Mouse (Mus musculus): ENCODE data around the gene Gm13693.

GRCm38 (mm10) chr2:83929478-83930088, 31.7 kb upstream of the Gm13693 start:
- TF ChIP-seq POLR2A (IDR thresholded peaks at IDR 0.05; ENCODE audit: insufficient read length, low read depth) (no peak), USF1 (IDR thresholded peaks at IDR 0.05; ENCODE audit: low read depth) (no peak), MAX (IDR thresholded peaks at IDR 0.05; ENCODE audit: low read depth) (no peak), REST (IDR thresholded peaks at IDR 0.05; ENCODE audit: insufficient read depth, insufficient read length) (no peak), TCF12 (IDR thresholded peaks at IDR 0.05; ENCODE audit: insufficient read depth, poor library complexity, severe bottlenecking) (no peak), MYOD1 (IDR thresholded peaks at IDR 0.05; ENCODE audit: control insufficient read depth in 1 of 3, insufficient read length in 2 of 3, low read depth in 2 of 3) (no peak), MYOG (IDR thresholded peaks at IDR 0.05; ENCODE audit: control insufficient read depth in 1 of 3, insufficient read depth in 1 of 3, insufficient read length in 2 of 3, low read depth in 2 of 3) (no peak), POLR2AphosphoS2 (IDR thresholded peaks at IDR 0.05; ENCODE audit: insufficient read length, low read depth) (no peak), E2F4 (IDR thresholded peaks at IDR 0.05; ENCODE audit: insufficient read depth) (no peak)
